Mouse (Mus musculus): ENCODE measurements around the gene Usp39. TPM values are rescaled to one million over a fixed set of nuclear protein-coding genes. Genes with fewer than 3 reads are reported as not detected.

Gene Usp39
- polyA plus RNA-seq, 1 experiment = 53.7 TPM

DNA sequence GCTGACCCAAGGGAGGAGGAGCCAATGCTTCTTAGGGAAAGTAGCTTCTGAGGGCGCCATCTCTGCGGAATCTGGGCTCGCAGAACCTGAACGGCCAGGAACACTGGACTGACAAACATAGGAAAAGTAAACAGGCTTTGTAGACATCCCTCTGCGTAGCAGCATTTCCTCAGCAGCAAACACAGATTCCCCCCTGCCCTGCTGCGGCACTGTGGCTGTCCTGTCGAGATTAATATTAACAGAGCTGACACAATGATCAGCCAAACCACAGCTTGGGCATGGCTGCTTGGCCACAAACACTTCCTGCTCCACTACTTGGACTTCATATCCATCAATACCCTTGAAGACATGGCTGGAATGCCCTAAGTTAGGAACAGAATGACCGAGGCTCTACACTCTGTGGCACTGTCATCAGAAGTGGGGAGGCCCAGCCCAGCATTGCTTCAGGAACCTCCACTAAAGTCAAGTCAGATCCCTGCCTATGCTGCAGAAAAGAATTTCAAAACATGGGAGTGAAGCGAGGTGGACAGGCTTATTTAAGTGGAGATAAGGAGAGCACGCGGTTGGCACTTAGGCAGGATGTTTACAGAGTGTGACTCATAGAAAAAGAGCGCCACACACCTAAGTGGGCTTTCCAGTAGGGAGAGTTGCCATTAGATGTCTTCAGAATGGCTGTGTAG, 51.9 kb downstream of the Usp39 start:
- WGBS = 40% methylated on average over 12 of the region's 12 CpGs
- H3K4me3 ChIP-seq (replicated peaks; ENCODE audit: control insufficient read depth, low read depth, low read length) = no peak overlapping the region
- peaks cover 1% of the 10 kb centered on the region for H3K4me1 ChIP-seq (ENCODE audit: control insufficient read depth, insufficient read depth, low read length)
- no peak for TF ChIP-seq CTCF (IDR thresholded peaks at IDR 0.05; ENCODE audit: control insufficient read depth, insufficient read depth, low read length)
- no peak overlapping the region for H3K27ac ChIP-seq (ENCODE audit: control insufficient read depth, insufficient read depth, low read depth, low read length, poor library complexity)

DNA sequence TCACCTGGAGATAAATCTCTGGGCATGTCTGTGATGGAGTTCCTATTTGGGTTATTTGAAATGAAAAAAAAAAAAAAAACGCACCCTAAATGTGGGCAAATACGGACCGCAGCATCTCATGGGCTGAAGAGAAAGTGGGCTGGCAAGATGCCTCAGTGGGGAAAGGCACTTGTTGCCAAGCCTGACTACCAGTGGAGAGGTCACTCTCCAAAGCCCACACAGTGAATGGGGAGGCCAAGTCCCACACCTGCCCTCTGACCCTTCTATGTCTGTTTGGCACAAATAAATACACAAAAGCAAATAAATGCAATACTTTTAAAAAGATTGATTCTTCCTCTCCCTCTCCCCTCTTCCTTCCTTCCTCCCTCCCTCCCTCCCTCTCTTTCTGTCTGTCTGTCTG, 55.5 kb downstream of the Usp39 start:
- no peak for TF ChIP-seq CTCF (IDR thresholded peaks at IDR 0.05; ENCODE audit: control insufficient read depth, insufficient read depth, low read length)
- no peak for TF ChIP-seq POLR2A (IDR thresholded peaks at IDR 0.05; ENCODE audit: borderline replicate concordance, control insufficient read depth, low read depth, low read length)
- H3K4me1 ChIP-seq (ENCODE audit: control insufficient read depth, insufficient read depth, low read length) = peaks cover 3% of the 10 kb centered on the region
- WGBS = 49% methylated on average over 3 of the region's 3 CpGs
- H3K4me3 ChIP-seq (replicated peaks; ENCODE audit: control insufficient read depth, low read depth, low read length) = no peak overlapping the region
- H3K27ac ChIP-seq (ENCODE audit: control insufficient read depth, insufficient read depth, low read depth, low read length, poor library complexity) = no peak overlapping the region

DNA sequence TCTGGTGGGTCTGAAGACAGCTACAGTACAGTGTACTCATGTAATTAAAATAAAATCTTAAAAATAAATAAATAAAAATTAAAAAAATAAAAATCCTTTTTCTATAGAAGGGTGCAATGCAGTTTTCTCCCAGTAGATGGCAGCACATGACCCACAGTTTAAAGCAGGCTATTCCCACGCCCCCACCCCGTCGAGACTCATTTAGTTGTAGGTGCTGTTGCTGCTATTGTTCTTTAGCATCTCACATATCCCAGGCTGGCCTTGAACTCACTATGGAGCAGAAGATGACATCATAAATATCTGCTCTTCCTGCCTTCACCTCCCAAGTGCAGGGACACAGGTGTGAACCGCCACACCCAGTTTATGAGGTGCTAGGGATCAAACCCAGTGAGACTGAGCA, 61.1 kb downstream of the Usp39 start:
- peak; percentile 68 for TF ChIP-seq CTCF (IDR thresholded peaks at IDR 0.05; ENCODE audit: control insufficient read depth, insufficient read depth, low read length)
- TF ChIP-seq POLR2A (IDR thresholded peaks at IDR 0.05; ENCODE audit: borderline replicate concordance, control insufficient read depth, low read depth, low read length) = no peak
- peaks cover 5% of the 10 kb centered on the region for H3K4me1 ChIP-seq (ENCODE audit: control insufficient read depth, insufficient read depth, low read length)
- H3K27ac ChIP-seq (ENCODE audit: control insufficient read depth, insufficient read depth, low read depth, low read length, poor library complexity) = no peak overlapping the region
- WGBS = 23% methylated on average over 4 of the region's 4 CpGs
- no peak overlapping the region for H3K4me3 ChIP-seq (replicated peaks; ENCODE audit: control insufficient read depth, low read depth, low read length)

DNA sequence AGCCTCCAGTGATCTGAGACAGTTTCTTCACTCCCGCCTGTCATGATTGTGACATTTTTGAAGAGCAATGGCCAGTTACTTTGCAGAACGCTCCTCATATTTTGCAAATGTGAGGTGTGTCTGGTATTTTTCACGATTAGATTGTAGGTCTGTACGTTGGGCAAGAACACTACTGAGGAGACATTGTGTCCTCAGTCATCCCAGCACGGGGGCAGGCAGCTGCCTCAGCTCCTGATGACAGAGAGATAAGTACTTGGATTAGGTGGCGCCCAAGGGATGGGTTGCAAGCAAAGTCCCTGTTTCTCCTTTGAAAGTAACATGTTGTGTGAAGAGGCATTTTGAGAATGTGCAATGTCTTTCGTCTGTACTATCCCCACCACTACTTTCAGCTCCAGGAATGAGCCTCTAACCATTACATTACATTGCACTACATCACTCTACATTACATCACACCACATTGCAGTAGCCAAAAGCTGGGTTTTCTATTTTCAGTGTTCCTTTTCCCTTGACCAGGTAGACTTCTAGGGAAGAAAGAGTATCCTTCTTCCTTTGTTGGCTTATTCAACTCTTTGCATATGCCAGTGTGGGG, 64.5 kb downstream of the Usp39 start:
- 28% methylated on average over 7 of the region's 7 CpGs for WGBS
- TF ChIP-seq POLR2A (IDR thresholded peaks at IDR 0.05; ENCODE audit: borderline replicate concordance, control insufficient read depth, low read depth, low read length) (no peak), CTCF (IDR thresholded peaks at IDR 0.05; ENCODE audit: control insufficient read depth, insufficient read depth, low read length) (no peak)
- Histone ChIP-seq H3K27ac (ENCODE audit: control insufficient read depth, insufficient read depth, low read depth, low read length, poor library complexity) (peak overlapping the region; percentile 72), H3K4me3 (replicated peaks; ENCODE audit: control insufficient read depth, low read depth, low read length) (no peak overlapping the region), H3K4me1 (ENCODE audit: control insufficient read depth, insufficient read depth, low read length) (peaks cover 5% of the 10 kb centered on the region)

DNA sequence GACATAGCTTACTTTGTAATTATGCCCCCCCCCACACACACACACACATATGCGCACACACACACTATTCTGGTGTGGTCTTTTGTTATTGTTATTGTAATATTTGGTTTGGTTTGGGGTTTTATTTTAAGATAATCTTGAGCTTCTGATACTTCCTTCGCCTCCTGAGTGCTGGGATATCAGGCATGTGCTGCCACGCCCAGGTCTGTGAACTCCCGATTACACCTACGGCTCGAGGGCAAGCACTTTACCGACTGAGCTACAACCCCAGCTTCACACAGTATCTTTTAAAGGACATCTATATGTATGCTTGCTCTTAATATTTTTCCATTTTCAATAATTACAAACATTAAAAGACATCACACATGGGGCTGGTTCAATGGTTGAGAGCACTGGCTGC, 65.5 kb downstream of the Usp39 start:
- Histone ChIP-seq H3K27ac (ENCODE audit: control insufficient read depth, insufficient read depth, low read depth, low read length, poor library complexity) (peak overlapping the region; percentile 72; the same call in 1 of the 2 replicates), H3K4me3 (replicated peaks; ENCODE audit: control insufficient read depth, low read depth, low read length) (no peak overlapping the region), H3K4me1 (ENCODE audit: control insufficient read depth, insufficient read depth, low read length) (peaks cover 5% of the 10 kb centered on the region)
- WGBS = 57% methylated on average over 7 of the region's 7 CpGs
- TF ChIP-seq POLR2A (IDR thresholded peaks at IDR 0.05; ENCODE audit: borderline replicate concordance, control insufficient read depth, low read depth, low read length) (no peak), CTCF (IDR thresholded peaks at IDR 0.05; ENCODE audit: control insufficient read depth, insufficient read depth, low read length) (no peak)

DNA sequence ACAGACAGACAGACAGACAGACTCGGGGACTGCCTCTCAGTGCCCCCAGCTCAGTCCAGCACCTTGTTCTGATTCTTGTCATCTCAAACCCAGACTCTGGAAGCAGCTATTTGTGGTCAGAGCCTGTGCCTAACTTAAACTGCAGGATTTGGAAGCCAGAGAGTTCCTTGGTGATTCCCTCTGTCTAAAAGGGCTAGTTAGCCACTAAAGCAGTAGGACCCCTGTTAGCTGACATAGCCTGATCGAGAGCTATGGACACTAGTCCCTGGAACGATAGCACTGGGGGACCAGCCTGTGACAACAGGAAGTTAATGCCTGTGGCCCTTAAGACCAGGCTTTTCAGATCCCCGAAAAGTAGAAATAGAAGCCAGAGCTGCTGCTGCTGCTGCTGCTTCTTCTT, 66.1 kb downstream of the Usp39 start:
- WGBS = 43% methylated on average over 4 of the region's 4 CpGs
- no peak overlapping the region for H3K4me3 ChIP-seq (replicated peaks; ENCODE audit: control insufficient read depth, low read depth, low read length)
- peaks cover 6% of the 10 kb centered on the region for H3K4me1 ChIP-seq (ENCODE audit: control insufficient read depth, insufficient read depth, low read length)
- peak overlapping the region; percentile 26; the same call in 1 of the 2 replicates for H3K27ac ChIP-seq (ENCODE audit: control insufficient read depth, insufficient read depth, low read depth, low read length, poor library complexity)
- TF ChIP-seq POLR2A (IDR thresholded peaks at IDR 0.05; ENCODE audit: borderline replicate concordance, control insufficient read depth, low read depth, low read length) (no peak), CTCF (IDR thresholded peaks at IDR 0.05; ENCODE audit: control insufficient read depth, insufficient read depth, low read length) (no peak)

DNA sequence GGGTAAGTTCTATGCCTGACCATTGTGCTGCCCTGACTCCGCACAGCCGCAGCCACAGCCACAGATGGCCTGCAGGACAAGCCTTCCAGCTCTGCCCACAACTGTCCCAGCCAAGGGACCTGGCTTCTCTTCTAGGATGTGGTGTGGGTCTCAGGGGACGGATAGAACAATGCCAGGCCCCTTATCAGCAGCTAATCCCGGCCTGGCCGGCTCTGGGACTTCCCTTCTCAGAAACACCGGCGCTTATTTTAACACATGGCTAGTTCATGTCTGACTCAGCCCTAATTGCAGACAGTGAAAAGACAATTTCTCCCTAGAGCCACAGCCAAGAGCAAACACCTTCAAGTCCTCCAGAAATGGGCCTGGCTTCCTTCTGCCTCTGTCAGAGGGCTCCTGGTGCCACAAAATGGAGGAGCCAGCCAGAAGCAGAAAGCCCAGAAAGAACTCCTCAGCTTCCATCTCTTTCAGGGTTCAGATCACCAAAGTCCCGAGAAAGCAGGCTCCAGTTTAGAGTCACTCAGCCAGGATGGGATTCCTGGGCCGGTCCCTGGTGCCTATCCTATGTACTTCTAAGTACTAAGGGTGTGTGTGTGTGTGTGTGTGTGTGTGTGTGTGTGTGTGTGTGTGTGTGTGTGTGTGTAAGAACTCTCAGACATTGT, 67.3 kb downstream of the Usp39 start:
- 43% methylated on average over 9 of the region's 9 CpGs for WGBS
- H3K27ac ChIP-seq (ENCODE audit: control insufficient read depth, insufficient read depth, low read depth, low read length, poor library complexity) = peak overlapping the region; percentile 41
- TF ChIP-seq POLR2A (IDR thresholded peaks at IDR 0.05; ENCODE audit: borderline replicate concordance, control insufficient read depth, low read depth, low read length) = no peak
- TF ChIP-seq CTCF (IDR thresholded peaks at IDR 0.05; ENCODE audit: control insufficient read depth, insufficient read depth, low read length) = no peak
- peaks cover 9% of the 10 kb centered on the region for H3K4me1 ChIP-seq (ENCODE audit: control insufficient read depth, insufficient read depth, low read length)
- H3K4me3 ChIP-seq (replicated peaks; ENCODE audit: control insufficient read depth, low read depth, low read length) = no peak overlapping the region

DNA sequence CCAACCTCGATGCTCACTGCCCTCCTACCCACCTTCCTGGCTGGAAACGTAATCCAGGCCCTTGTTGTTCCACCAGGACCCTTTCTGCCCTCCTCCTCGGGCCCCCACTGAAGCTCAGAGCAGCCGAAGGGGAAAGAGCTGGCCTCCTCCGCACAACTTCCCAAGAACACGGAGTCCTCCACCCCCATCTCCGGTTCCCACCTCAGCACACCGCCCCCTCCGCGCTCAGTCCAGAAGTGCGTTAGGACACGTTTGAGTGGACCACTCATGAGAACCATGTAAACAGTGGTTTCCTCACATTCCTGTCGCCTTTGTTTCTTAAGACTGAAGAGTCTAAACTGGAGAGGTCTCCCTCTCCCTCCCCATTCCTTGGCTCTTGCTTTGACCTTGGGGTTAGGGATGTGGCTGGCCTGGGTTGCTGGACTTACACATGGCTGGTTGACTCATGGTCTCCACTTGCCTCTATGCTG, 68.0 kb downstream of the Usp39 start:
- 87% methylated on average over 13 of the region's 13 CpGs for WGBS
- TF ChIP-seq POLR2A (IDR thresholded peaks at IDR 0.05; ENCODE audit: borderline replicate concordance, control insufficient read depth, low read depth, low read length) = no peak
- TF ChIP-seq CTCF (IDR thresholded peaks at IDR 0.05; ENCODE audit: control insufficient read depth, insufficient read depth, low read length) = no peak
- H3K4me3 ChIP-seq (replicated peaks; ENCODE audit: control insufficient read depth, low read depth, low read length) = no peak overlapping the region
- peak overlapping the region; percentile 41; the same call in 1 of the 2 replicates for H3K27ac ChIP-seq (ENCODE audit: control insufficient read depth, insufficient read depth, low read depth, low read length, poor library complexity)
- peaks cover 11% of the 10 kb centered on the region for H3K4me1 ChIP-seq (ENCODE audit: control insufficient read depth, insufficient read depth, low read length)

Measured in bone marrow, adult 2 months (tissue).